Mouse (Mus musculus) hindbrain, embryonic 13.5 days (tissue): ENCODE measurements at regions not wholly inside any gene's neighbourhood (a gene's known extent, or its start where the extent isn't known, plus 50 kb on each side); places are given as distances from the start of the nearest gene placed in this dataset.
A peak's percentile ranks its signal among the peaks of the same experiment; 100 is the strongest.

Source experiments
- ATAC-seq: fragments of 200-750 bp; cut with Nextera tagmentation; 2 replicates; pipeline ENCODE4 v1.8.0; 2017; ENCODE audit warnings: moderate TSS enrichment; ENCODE audit not compliant: low FRiP score
- H3K27ac ChIP-seq: fragments of 300-500 bp; sonication (generic); 2 replicates; pipeline ENCODE4 v1.5.1; 2015; ENCODE audit warnings: inconsistent platforms, mild to moderate bottlenecking, moderate library complexity
- H3K27me3 ChIP-seq: fragments of 300-500 bp; sonication (generic); 2 replicates; pipeline ENCODE4 v1.6.1; 2015; ENCODE audit warnings: mild to moderate bottlenecking, inconsistent platforms
- H3K36me3 ChIP-seq: fragments of 300-500 bp; sonication (generic); 2 replicates; pipeline ENCODE4 v1.6.1; 2015; ENCODE audit warnings: mild to moderate bottlenecking, inconsistent platforms
- H3K4me1 ChIP-seq: fragments of 300-500 bp; sonication (generic); replicated peaks from 2 replicates; pipeline ENCODE4 v1.6.1; 2015; ENCODE audit warnings: inconsistent platforms
- H3K4me2 ChIP-seq: fragments of 300-500 bp; sonication (generic); 2 replicates; pipeline ENCODE4 v1.6.1; 2015; ENCODE audit warnings: inconsistent platforms, mild to moderate bottlenecking, moderate library complexity
- H3K4me3 ChIP-seq: fragments of 300-500 bp; sonication (generic); 2 replicates; pipeline ENCODE4 v1.5.1; 2015; ENCODE audit warnings: mild to moderate bottlenecking, inconsistent platforms
- H3K9ac ChIP-seq: fragments of 300-500 bp; sonication (generic); 2 replicates; pipeline ENCODE4 v1.6.1; 2015; ENCODE audit warnings: mild to moderate bottlenecking, inconsistent platforms
- H3K9me3 ChIP-seq: fragments of 300-500 bp; sonication (generic); 2 replicates; pipeline ENCODE4 v1.6.1; 2016; ENCODE audit warnings: inconsistent platforms
- WGBS: fragments of 180-500 bp; shearing (Covaris S2); methylation state at CpG from one replicate; pipeline ENCODE4 v1.1.7; 2015; 5-methylcytosine and 5-hydroxymethylcytosine counted together

DNA sequence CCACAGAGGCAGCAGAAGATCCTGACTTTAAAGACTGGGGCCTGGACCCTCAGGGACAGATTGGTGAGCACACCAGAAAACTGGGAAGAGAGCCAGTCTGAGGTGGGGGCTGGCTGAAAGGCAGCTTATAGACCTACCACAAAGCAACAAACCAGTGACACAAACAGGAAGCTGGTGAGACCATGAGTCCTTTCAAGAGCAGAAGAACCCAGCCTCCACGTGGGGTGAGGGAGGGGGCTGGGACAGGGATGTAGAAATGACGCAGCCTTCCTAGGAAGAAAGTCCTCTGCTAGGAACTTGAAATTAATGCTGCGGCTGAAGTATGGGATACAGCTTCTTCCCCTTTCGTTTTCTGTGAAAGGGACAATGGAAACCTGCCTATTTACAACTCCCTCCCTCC lies 770.8 kb upstream of the Car8 start:
- Histone ChIP-seq H3K9me3 (no peaks in the 10 kb centered on the region), H3K4me1 (peaks cover 36% of the 10 kb centered on the region), H3K27me3 (no peaks in the 10 kb centered on the region), H3K4me2 (no peak overlapping the region), H3K4me3 (no peak overlapping the region), H3K27ac (peak overlapping the region; percentile 67; the same call in 1 of the 2 replicates), H3K9ac (no peak overlapping the region), H3K36me3 (no peaks in the 10 kb centered on the region)
- WGBS: 56% methylated on average over 4 of the region's 4 CpGs
- ATAC-seq: no peak

DNA sequence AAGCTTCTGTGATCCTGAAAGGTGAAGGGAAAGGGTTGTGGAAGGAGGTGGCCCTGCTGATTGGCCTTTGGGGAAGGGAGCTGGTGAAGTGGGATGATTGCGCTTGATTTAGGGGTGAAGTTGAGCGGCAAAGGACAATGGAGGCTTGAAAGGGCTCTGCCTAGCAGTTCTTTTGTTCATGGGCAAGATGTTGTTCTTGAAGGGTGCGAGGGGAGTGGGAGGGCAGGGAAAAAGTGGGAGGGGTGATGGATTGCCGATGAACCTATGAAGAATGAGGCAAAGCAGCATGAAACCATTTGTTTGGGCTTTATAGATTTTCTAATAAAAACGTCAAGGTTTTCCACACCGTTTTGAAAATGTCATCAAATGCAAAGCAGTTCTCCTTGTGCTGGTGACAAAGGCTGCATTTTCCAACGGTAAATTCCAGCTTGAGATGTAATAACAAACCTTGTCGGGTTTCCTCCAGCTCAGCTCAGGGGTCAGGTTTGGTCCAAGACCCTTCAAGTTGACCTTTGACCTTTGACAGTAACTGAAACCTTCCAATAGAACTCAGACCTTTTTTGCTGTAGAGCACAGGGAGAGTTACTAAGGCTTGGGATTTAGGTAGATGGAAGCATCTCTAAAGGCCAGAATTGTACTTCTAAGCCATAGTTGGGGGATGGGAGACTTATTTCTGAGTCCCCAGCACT lies 767.2 kb upstream of the Car8 start:
- H3K4me3 ChIP-seq: no peak overlapping the region
- WGBS: 5% methylated on average over 8 of the region's 8 CpGs
- H3K36me3 ChIP-seq: no peaks in the 10 kb centered on the region
- no peaks in the 10 kb centered on the region for H3K9me3 ChIP-seq
- H3K4me1 ChIP-seq: peaks cover 22% of the 10 kb centered on the region
- H3K4me2 ChIP-seq: no peak overlapping the region
- H3K9ac ChIP-seq: no peak overlapping the region
- H3K27me3 ChIP-seq: no peaks in the 10 kb centered on the region
- no peak for ATAC-seq
- no peak overlapping the region for H3K27ac ChIP-seq

DNA sequence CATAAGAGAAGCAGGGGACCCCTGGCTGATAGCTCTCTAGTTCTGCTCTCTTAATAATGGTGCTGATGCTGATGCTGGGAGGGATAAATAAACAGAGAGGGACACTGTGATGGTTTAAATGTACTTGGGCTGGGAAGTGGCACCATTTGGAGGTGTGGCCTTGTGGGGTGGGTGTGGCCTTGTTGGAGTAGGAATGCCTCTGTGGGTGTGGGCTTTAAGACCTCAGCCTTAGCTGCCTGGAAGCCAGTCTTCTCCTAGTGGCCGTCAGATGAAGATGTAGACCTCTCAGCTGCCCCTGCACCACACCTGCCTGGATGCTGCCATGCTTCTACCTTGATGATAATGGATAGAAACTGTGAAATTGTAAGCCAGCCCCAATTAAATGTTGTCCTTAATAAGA lies 765.0 kb upstream of the Car8 start:
- no peak for ATAC-seq
- Histone ChIP-seq H3K9ac (no peak overlapping the region), H3K36me3 (no peaks in the 10 kb centered on the region), H3K4me2 (no peak overlapping the region), H3K4me3 (no peak overlapping the region), H3K27me3 (no peaks in the 10 kb centered on the region), H3K9me3 (no peaks in the 10 kb centered on the region), H3K4me1 (peaks cover 4% of the 10 kb centered on the region), H3K27ac (no peak overlapping the region)
- WGBS: 90% methylated on average over 1 of the region's 1 CpGs

DNA sequence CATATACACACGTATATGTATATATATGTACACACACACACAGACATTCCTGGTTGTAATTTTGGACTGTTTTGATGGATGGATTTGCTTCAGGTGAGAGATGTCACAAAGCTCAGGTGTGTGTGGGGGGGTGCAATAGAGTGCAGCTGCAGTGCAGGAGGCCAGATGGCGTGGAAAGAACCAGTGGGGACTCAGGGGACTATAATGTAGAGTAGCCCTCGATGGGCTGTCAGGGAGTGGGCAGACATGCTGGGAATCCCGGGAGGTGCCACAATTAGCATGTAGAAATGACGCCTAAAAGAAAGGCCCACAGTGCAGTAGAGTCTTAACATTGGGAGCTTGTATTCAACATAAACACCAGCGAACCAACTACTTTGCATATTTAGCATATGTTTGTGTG lies 763.5 kb upstream of the Car8 start:
- no peak overlapping the region for H3K9ac ChIP-seq
- peak; percentile 36; the same call in 1 of the 2 replicates for ATAC-seq
- 53% methylated on average over 6 of the region's 6 CpGs for WGBS

DNA sequence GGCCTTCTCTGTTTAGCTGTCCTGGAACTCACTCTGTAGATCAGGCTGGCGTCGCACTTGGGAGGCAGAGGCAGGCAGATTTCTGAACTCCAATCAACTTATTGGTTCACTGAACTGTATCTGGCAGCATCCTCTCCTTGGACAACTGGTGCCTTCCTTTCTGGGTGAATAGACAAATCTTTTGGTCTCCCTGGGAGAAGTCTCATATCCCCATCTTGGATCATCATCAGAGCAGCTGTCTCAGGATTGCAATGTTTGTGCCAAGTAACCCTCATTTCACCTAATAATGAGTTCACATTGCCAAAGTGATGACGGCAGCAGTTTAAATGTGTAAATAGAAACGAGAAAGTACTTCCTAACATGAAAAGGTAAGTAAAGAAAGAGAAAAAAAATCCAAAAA lies 759.8 kb upstream of the Car8 start:
- Histone ChIP-seq H3K9ac (no peak overlapping the region), H3K4me2 (no peak overlapping the region), H3K9me3 (no peaks in the 10 kb centered on the region), H3K27ac (no peak overlapping the region), H3K36me3 (no peaks in the 10 kb centered on the region), H3K4me1 (peaks cover 4% of the 10 kb centered on the region), H3K4me3 (no peak overlapping the region), H3K27me3 (no peaks in the 10 kb centered on the region)
- no peak for ATAC-seq
- 91% methylated on average over 4 of the region's 4 CpGs for WGBS

More for the DNA sequence above, 763.5 kb upstream of the Car8 start:
- no peaks in the 10 kb centered on the region for H3K9me3 ChIP-seq
- H3K27me3 ChIP-seq: no peaks in the 10 kb centered on the region
- no peak overlapping the region for H3K4me2 ChIP-seq
- H3K27ac ChIP-seq: no peak overlapping the region
- H3K4me3 ChIP-seq: no peak overlapping the region
- peaks cover 4% of the 10 kb centered on the region for H3K4me1 ChIP-seq
- H3K36me3 ChIP-seq: no peaks in the 10 kb centered on the region

DNA sequence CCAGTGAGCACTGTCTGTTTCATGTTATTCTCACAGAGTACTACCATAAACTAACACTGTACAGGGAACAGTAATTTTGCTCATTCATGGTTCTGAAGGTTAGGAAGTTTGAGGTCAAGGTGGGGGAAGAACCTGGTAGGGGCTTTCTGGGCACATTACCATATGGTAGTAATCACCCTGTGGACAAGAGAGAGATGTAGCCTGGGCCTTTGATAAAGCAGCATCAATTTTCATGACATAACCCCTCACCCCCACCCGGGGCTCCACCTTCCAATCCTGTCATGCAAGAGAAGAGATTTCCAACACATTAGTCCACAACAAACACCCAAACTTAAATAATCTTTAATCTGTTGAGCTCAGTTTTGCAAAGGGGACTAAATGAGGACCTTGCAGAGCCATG lies 753.3 kb upstream of the Car8 start:
- ATAC-seq: no peak
- WGBS: 79% methylated on average over 1 of the region's 1 CpGs

DNA sequence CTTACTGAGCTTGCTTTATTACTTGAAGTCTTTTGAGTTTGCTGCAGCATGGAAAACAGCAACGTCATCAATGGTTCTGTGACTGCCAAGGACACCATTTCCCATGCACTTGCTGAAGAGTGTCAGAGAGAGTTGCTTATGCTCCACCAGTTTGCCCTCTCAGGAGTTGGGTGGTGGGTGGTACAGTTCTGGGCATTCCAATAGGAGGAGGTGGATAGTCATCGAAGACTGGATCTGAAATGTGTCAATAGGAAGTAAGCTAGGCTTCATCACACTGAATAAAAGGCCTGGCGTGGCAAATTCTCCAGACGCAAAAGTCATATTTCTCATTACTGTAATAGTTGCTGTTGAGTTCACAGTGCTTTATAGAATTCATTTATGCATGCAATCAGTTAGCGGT lies 751.7 kb upstream of the Car8 start:
- no peak for ATAC-seq
- Histone ChIP-seq H3K36me3 (no peaks in the 10 kb centered on the region), H3K4me3 (no peak overlapping the region), H3K4me2 (no peak overlapping the region), H3K9ac (no peak overlapping the region), H3K4me1 (peaks cover 44% of the 10 kb centered on the region), H3K27me3 (no peaks in the 10 kb centered on the region; the same call in 1 of the 2 replicates), H3K9me3 (no peaks in the 10 kb centered on the region), H3K27ac (no peak overlapping the region)
- 84% methylated on average over 5 of the region's 5 CpGs for WGBS

More for the DNA sequence above, 753.3 kb upstream of the Car8 start:
- Histone ChIP-seq H3K4me1 (peaks cover 28% of the 10 kb centered on the region), H3K9ac (no peak overlapping the region), H3K9me3 (no peaks in the 10 kb centered on the region), H3K36me3 (no peaks in the 10 kb centered on the region), H3K4me3 (no peak overlapping the region), H3K27me3 (no peaks in the 10 kb centered on the region), H3K27ac (no peak overlapping the region), H3K4me2 (no peak overlapping the region)

DNA sequence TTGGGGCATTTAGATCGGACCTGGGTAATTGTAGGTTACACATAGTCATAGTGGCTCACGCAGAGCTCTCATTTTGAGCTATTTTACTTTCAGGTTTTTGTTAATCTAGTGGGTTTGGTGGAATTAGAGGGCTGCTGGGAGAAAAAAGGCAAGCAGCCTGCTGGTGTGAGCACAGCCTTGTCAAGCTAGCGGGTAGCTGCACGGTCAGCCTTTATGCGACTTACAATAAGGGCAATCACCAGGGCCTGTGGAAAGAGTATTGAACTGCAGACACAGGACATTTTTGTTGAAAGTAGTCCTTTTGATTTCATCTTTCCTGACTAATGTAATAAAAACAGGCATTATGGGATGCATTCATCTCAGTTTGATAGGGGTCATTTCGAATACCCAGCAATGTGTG lies 750.8 kb upstream of the Car8 start:
- Histone ChIP-seq H3K36me3 (no peaks in the 10 kb centered on the region), H3K9ac (no peak overlapping the region), H3K27me3 (no peaks in the 10 kb centered on the region; the same call in 1 of the 2 replicates), H3K4me2 (no peak overlapping the region), H3K27ac (no peak overlapping the region), H3K4me3 (no peak overlapping the region), H3K4me1 (peaks cover 46% of the 10 kb centered on the region), H3K9me3 (no peaks in the 10 kb centered on the region)
- 53% methylated on average over 6 of the region's 6 CpGs for WGBS
- ATAC-seq: no peak

DNA sequence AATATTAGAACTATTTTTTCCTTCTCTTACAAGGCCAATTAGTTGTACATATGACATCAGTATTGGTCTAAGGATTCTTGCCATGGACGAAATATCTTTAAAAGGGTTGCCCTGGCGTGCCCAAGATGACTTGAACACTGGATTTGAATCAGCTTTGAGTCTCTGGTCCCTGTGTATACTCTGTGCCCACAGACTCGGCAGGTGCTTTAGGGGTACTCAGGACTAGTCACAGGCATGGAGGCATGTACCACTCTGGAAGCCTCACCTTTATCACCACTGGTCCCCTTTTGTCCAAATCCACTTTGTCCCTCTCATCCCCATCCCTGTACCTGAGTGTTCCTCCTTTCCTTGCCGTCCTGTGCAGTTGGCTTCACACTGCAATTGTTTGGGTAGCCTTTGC lies 750.3 kb upstream of the Car8 start:
- Histone ChIP-seq H3K27me3 (no peaks in the 10 kb centered on the region; the same call in 1 of the 2 replicates), H3K9me3 (no peaks in the 10 kb centered on the region), H3K27ac (no peak overlapping the region), H3K4me3 (no peak overlapping the region), H3K4me1 (peaks cover 46% of the 10 kb centered on the region), H3K36me3 (no peaks in the 10 kb centered on the region), H3K4me2 (no peak overlapping the region), H3K9ac (no peak overlapping the region)
- WGBS: 85% methylated on average over 4 of the region's 4 CpGs
- ATAC-seq: no peak

DNA sequence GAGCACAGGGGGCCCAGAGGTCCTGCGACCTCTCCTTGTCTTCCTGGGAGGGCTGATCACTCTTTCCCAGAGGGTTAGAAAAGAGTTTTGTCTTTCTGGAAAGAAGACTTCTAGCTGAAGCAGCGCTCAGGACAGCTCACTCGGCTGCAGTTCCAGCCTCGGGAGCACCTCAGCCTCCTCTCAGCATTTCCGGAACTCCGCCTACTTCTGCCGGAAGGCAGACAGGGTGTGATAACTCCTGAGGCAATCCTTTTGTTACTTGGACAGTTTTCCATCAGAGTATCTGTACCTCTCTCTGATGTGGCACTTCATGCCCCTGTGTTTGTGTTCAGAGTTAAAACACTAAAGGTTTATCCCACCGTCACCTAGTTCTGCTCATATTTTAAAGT lies 749.5 kb upstream of the Car8 start:
- no peak overlapping the region for H3K4me2 ChIP-seq
- ATAC-seq: no peak
- no peaks in the 10 kb centered on the region for H3K9me3 ChIP-seq
- H3K4me3 ChIP-seq: no peak overlapping the region
- 0 out of 2 replicates have a peak overlapping the region, but pooled peaks have one; percentile 30 for H3K27ac ChIP-seq
- no peaks in the 10 kb centered on the region for H3K36me3 ChIP-seq
- H3K27me3 ChIP-seq: no peaks in the 10 kb centered on the region; the same call in 1 of the 2 replicates
- H3K4me1 ChIP-seq: peaks cover 46% of the 10 kb centered on the region
- WGBS: 49% methylated on average over 8 of the region's 8 CpGs
- H3K9ac ChIP-seq: no peak overlapping the region; the same call in 1 of the 2 replicates

DNA sequence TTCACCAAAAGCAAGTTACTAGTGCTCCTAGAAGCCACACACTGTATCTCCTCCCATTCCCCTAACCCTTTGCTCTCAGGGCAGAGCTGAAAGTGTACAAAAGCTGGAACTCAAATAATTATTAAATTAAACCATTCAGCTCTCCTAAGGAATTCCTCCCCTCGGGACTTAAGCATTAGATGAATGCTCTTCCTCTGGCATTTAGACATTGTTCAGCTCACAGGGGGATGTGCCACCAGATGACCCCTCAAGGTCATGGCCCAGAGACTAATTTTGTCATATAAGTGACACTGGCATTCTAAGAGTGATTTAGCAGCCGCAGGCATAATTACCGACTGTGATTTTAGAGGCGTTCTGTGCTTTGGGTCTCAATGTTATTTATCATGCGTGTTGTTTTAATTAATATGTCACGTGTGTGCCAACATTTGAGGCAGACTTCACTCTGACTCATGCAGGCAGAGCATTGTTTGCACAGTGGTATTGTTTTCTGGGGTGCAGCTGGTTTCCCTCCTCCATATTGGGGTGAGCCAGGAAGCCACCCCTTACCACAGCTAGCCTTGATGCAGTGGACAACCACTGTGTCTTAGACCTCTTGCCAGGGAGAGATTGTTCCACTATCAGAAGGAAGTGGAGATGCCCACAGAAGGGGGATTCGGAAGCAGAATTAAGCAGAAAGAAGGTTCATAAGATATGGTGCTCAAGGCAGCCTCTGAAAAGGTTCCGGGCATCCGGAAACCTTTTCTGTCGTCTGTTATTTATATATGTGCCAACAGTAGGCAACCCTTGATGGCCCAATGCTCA lies 748.9 kb upstream of the Car8 start:
- peaks cover 46% of the 10 kb centered on the region for H3K4me1 ChIP-seq
- H3K27ac ChIP-seq: peak overlapping the region; percentile 30; the same call in 1 of the 2 replicates
- H3K27me3 ChIP-seq: no peaks in the 10 kb centered on the region; the same call in 1 of the 2 replicates
- H3K9ac ChIP-seq: no peak overlapping the region; the same call in 1 of the 2 replicates
- no peak overlapping the region for H3K4me2 ChIP-seq
- no peaks in the 10 kb centered on the region for H3K9me3 ChIP-seq
- H3K4me3 ChIP-seq: no peak overlapping the region
- no peak for ATAC-seq
- no peaks in the 10 kb centered on the region for H3K36me3 ChIP-seq
- 36% methylated on average over 10 of the region's 10 CpGs for WGBS

DNA sequence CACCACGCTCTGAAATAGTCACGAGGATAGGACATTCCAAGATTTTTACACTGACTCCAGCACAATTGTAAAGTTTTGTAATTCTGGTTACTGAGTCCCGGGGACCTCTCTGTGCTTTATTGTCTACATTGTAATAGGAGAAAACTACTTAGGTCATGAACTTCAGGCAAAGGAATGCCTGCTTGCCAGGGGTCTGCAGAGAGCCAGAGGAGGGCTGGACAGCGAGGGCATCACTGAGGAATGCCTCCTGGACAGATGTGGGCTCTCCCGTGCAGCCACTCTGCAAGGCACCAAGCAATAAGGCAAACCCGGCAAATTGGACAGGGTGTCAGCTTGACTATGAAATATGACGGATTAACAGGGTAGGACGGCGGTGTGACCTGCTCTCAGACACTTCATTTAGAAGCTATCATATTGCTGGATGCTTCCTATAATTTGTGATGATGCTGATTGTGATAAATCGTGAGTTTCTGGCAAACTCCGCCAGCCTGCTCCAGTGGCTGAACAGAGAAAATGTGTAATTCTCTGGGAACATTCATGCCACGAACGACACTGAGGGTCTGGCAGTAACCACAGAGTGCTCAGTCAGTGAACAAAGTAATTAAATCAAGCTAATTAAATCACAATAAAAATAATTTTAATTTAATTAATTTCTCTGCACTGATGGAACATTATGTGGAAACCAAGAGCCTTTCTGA lies 747.7 kb upstream of the Car8 start:
- no peaks in the 10 kb centered on the region for H3K9me3 ChIP-seq
- H3K27ac ChIP-seq: no peak overlapping the region
- ATAC-seq: peak; percentile 37; the same call in 1 of the 2 replicates
- WGBS: 32% methylated on average over 13 of the region's 13 CpGs
- no peaks in the 10 kb centered on the region; the same call in 1 of the 2 replicates for H3K27me3 ChIP-seq
- H3K4me2 ChIP-seq: no peak overlapping the region
- no peak overlapping the region; the same call in 1 of the 2 replicates for H3K9ac ChIP-seq
- H3K4me1 ChIP-seq: peaks cover 46% of the 10 kb centered on the region
- no peak overlapping the region for H3K4me3 ChIP-seq
- H3K36me3 ChIP-seq: no peaks in the 10 kb centered on the region
